Mouse (Mus musculus) G1E (cell line): ENCODE results near the gene Rbm8a2. TPM values are rescaled to one million over a fixed set of nuclear protein-coding genes. Genes with fewer than 3 reads are reported as not detected.

Experiments
- ATAC-seq: 2 replicates; pipeline ENCODE4 v1.8.0; 2016; ENCODE audit warnings: mild to moderate bottlenecking; ENCODE audit not compliant: insufficient number of reproducible peaks, poor library complexity, low FRiP score, severe bottlenecking; ENCODE audit errors: extremely low read depth
- DNase-seq: peaks from one replicate; pipeline ENCODE4 v3.0.0; 2012; ENCODE audit warnings: low spot score
- H3K27me3 ChIP-seq: 2 replicates; pipeline ENCODE4 v1.6.1; 2012; ENCODE audit warnings: mild to moderate bottlenecking, low read length, inconsistent platforms; ENCODE audit not compliant: insufficient read depth
- H3K36me3 ChIP-seq: replicated peaks from 2 replicates; pipeline ENCODE3; 2012; ENCODE audit warnings: mild to moderate bottlenecking, inconsistent platforms
- H3K4me1 ChIP-seq: 2 replicates; pipeline ENCODE4 v1.6.1; 2012; ENCODE audit warnings: low read depth, low read length, inconsistent platforms, mixed read lengths; ENCODE audit not compliant: insufficient read depth
- H3K4me3 ChIP-seq: 2 replicates; pipeline ENCODE4 v1.5.1; 2012; ENCODE audit warnings: low read depth, mild to moderate bottlenecking, inconsistent platforms, low read length, moderate library complexity, mixed read lengths
- H3K9me3 ChIP-seq: replicated peaks from 2 replicates; pipeline ENCODE4 v1.6.1; 2012; ENCODE audit warnings: inconsistent platforms
- CTCF ChIP-seq: IDR thresholded peaks from 2 replicates; pipeline ENCODE4 v1.5.1; 2012; ENCODE audit warnings: low read depth, low read length, inconsistent platforms, mixed read lengths
- GATA1 ChIP-seq: IDR thresholded peaks from 2 replicates; pipeline ENCODE4 v1.6.1; 2012; ENCODE audit warnings: borderline replicate concordance, low read length, inconsistent platforms, mixed read lengths
- GATA2 ChIP-seq: IDR thresholded peaks from 2 replicates; pipeline ENCODE4 v1.6.1; 2012; ENCODE audit warnings: low read depth, low read length, inconsistent platforms, borderline replicate concordance
- POLR2AphosphoS5 ChIP-seq: IDR thresholded peaks from 2 replicates; pipeline ENCODE4 v1.6.1; 2012; ENCODE audit warnings: low read depth, low read length, inconsistent platforms; ENCODE audit not compliant: insufficient replicate concordance
- TAL1 ChIP-seq: conservative IDR thresholded peaks from 2 replicates; pipeline ENCODE4 v1.6.1; 2012; ENCODE audit warnings: low read depth, low read length, inconsistent platforms, mixed read lengths
- polyA plus RNA-seq: library from polyadenylated mRNA; stranded (reverse); fragments of >175 nt; gene quantifications from 2 replicates; pipeline ENCODE4 v1.2.3, GENCODE M21; 2012
- total RNA-seq, 2 experiments: library from RNA; stranded (forward) in 1 of 2; stranded (reverse) in 1 of 2; fragments of 200-1000 nt in 1 of 2; fragments of >200 nt in 1 of 2; fragmentation: Nextera tagmentation in 1 of 2; gene quantifications; 2 replicates each; pipeline ENCODE4 v1.2.3; 2014 to 2017

The Rbm8a2 gene
- total and polyA plus RNA-seq, 3 experiments: 0.03 to 0.38 TPM; not detected in 1

DNA sequence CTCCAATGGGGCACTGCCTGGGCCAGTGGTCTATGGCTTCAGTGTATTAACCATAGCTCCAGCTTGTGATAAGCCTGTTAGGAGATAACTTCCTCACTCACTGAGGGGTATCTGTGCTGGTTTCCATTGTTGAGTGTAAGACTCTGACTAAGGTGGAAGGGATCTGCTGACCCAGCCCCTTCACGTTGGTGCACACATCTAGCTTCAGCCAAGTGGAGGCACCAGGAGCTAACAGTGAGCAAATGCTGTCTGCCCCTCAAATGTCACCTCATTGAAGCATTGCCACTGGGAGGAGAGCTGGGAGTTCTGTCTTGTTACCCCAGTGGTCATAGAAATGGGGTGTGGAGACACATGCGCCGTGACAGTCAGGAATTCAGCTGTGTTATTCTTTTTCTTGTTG lies 40.2 kb downstream of the Rbm8a2 start:
- Histone ChIP-seq H3K9me3 (no peaks in the 10 kb centered on the region), H3K36me3 (no peaks in the 10 kb centered on the region), H3K4me1 (no peaks in the 10 kb centered on the region), H3K27me3 (no peaks in the 10 kb centered on the region), H3K4me3 (no peak overlapping the region)
- ATAC-seq (no peak), DNase-seq (no peak)
- TF ChIP-seq CTCF (no peak), GATA2 (no peak), POLR2AphosphoS5 (no peak), GATA1 (no peak), TAL1 (no peak)

- DNase-seq: peak; percentile 12
- Histone ChIP-seq H3K27me3 (no peaks in the 10 kb centered on the region), H3K9me3 (no peaks in the 10 kb centered on the region), H3K36me3 (no peaks in the 10 kb centered on the region), H3K4me3 (no peak overlapping the region), H3K4me1 (no peaks in the 10 kb centered on the region)
- ATAC-seq: peak; percentile 77; the same call in 1 of the 2 replicates
- TF ChIP-seq GATA1 (no peak), CTCF (peak; percentile 56)
These were observed 42.6 kb downstream of the Rbm8a2 start for GRCm38 (mm10) chr1:175936282-175936737.

DNA sequence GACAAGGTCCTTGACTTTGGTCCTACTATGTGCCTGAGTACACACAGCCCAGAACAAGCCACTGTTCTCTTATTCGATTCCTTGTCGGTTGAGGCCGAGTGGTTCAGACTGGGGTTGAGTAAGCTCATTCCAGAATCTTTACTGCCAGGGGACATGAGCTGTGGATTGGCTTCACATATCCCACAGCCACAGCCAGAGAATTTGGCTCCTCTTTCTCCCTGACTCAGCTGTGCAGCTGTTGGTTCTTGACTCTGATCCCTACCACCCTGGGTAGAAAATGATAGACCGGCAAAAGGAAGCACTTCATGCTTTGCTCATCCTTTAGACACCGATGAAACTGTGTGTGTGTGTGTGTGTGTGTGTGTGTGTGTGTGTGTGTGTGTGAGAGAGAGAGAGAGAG lies 47.5 kb downstream of the Rbm8a2 start:
- Histone ChIP-seq H3K9me3 (no peaks in the 10 kb centered on the region), H3K27me3 (no peaks in the 10 kb centered on the region), H3K4me1 (no peaks in the 10 kb centered on the region), H3K36me3 (no peaks in the 10 kb centered on the region), H3K4me3 (no peak overlapping the region)
- no peak for DNase-seq
- TF ChIP-seq POLR2AphosphoS5: no peak
- TF ChIP-seq GATA1: no peak
- no peak for TF ChIP-seq CTCF
- no peak for TF ChIP-seq GATA2
- TF ChIP-seq TAL1: no peak
- no peak for ATAC-seq

Other genes starting within 250 kb of the Rbm8a2 start
- 53.2 and 54.9 TPM in 2 replicates for gene Exo1, start 98.5 kb downstream of the Rbm8a2 start, total RNA-seq (2014; fragmentation: Nextera tagmentation)
- 49.5 and 59.3 TPM in 2 replicates for gene Exo1, start 98.5 kb downstream of the Rbm8a2 start, total RNA-seq (2017)
- gene Exo1, start 98.5 kb downstream of the Rbm8a2 start, polyA plus RNA-seq: 2.6 and 2.7 TPM in 2 replicates
- gene Gm38100, start 58.8 kb downstream of the Rbm8a2 start, total RNA-seq (2014; fragmentation: Nextera tagmentation): not detected in 2 replicates
- 0.55 TPM in 1 of 2 replicates, not detected in the other for gene Gm38100, start 58.8 kb downstream of the Rbm8a2 start, total RNA-seq (2017)
- not detected in 2 replicates for gene Gm38100, start 58.8 kb downstream of the Rbm8a2 start, polyA plus RNA-seq